Mouse (Mus musculus): Measurements from ENCODE around the gene Olfr465-ps1. TPM values are rescaled to one million over a fixed set of nuclear protein-coding genes. Genes with fewer than 3 reads are reported as not detected.
A peak's percentile ranks its signal among the peaks of the same experiment; 100 is the strongest.

Gene Olfr465-ps1
- total RNA-seq (2021): not detected in 2 replicates
- long read RNA-seq: 0 reads

DNA sequence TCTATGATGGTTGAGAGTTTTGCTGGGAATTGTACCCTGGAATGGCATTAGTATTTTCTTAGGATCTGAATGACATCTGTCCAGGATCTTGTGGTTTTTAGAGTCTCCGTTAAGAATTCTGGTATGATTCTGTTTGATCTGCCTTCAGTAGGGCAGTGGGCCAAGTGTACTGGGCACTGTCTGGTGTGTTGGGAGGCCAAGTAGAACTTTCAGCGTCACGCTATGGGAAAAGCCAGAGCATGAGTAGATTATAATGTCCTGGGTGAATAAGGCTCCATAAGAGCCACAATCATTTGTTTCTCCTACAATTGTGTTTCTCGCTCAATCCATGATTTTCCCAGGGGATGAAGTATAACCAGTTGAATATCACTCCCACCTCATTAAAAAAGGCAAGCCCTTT, at the start of gene Olfr465-ps1:
Olfr465-ps1 (plus strand) TSS at position 301 of the 400 bp plus-strand sequence.
- DNase-seq: no peak

DNA sequence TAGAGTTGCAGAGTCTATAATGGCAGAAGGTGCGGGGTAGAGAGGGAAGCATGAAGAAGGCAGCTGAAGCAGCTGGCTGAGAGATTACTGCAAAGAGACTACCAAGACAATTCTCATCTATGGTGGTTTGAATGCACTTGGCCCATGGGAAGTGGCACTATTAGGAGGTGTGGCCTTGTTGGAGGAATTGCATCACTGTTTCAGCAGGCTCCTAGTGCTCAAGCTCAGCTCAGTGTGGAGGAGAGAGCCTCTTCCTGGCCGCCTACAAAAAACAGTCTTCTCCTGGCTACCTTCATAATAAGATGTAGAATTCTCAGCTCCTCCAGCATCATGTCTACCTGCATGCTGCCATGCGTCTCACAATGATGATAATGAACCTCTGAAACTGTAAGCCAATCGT, 42.0 kb upstream of the Olfr465-ps1 start:
- no peak for DNase-seq

DNA sequence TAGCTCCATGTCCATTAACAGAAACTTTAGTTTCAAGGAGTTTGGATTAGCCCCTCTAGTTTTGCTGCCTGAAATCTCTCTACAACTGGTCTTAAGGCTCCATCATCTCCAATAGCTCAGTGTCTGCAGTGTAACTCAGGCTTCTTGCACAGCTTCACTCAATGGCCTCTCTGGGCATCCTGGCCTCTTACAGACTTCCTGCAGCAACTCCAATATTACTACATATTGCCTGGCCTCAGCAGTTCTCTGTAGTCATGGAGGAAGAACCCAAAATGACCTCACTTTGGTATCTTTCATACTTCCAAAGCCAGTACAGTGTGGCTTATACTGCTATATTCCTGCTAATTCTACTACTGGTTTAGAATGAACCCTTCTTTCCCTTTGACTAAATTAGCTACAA, 40.9 kb upstream of the Olfr465-ps1 start:
- no peak for DNase-seq

DNA sequence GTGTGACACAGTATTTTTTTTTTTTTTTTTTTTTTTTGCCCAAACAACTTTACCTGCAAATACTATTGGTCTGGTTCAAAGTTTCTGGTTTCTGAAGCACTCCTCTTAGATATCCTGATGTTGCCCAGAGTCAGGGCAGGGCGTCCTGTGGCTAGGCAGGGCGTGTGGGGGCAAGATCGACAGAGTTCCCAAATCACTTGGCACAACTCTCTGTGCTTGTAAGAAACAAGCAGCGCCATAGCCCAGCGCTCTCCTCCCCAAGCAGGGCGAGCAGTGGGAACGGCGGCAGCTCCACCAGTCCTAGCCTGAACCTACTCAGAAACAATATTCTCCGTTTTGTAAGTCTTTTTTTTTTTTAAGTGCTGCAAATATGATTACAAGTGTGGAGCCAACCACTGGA, 37.2 kb upstream of the Olfr465-ps1 start:
- DNase-seq: no peak

DNA sequence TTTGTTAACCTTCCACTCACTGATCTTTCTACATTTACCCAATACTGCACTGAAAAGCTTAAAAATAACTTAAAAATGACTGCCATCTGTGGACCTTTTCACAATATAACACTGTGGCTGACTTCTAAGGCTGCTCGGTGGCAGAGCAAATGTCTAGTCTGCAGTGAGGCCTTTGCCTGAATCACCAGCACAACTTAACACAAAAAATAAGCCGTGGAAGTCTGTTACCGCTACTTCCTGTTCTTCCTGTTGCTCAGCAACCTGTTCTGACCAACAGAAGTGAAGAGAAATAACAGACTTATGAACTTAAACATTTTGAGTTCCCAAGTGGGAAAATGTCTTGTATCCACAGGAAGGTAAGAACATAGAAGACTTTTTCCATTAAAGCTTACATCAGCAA, 36.7 kb upstream of the Olfr465-ps1 start:
- DNase-seq: no peak

DNA sequence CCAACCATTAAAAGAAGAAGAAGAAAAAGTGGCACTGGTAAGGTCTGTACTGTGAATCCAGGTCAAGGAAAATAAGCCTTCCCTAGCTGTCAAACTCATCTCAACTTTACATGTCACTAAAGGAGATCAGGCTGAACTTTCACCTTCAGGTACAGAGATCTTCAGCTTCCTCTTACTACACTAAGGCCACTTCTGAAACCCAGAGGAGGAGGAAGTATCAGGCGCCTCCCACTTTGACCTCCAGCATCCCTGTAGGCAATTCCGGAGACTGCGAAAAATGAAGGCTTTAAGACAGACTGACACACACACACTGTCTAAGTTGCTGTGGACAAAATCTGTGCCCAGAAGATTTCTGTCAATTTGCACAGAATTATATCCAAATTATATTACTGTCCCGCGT, 25.9 kb upstream of the Olfr465-ps1 start:
- no peak for DNase-seq

DNA sequence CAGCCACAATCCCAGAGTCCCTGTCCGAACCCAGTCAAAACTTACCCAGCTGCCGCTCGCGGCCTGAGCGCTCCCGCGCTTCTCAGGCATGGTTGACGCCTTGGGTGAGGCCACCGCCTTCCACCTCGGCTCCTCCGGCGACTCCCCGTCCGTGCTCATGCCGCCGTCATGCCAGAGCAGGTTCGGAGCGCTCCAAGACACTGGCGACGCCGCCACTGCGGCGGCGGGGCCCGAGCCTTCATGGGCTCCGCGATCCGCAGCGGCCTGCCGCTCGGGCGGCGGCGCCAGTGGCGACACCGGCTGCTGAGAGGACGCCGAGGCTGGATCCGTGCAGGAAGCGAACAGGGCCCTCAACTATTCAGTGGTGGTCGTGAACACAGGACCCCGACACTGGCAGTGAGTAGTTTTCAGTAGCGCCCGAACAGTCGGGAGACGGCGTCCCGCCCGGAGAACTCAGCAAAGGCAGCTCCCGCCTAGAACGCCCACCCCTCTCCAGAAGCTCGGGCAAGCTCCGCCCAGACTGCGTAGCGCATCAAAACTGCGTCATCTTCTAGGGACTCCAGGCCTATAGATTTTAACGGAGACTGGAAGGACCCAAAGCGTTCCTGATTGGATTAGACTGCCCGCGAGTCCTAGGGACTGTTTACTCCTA, 25.3 kb upstream of the Olfr465-ps1 start, which contains the start of gene Mfsd14b:
Mfsd14b (minus strand) TSS at position 517 of the 652 bp plus-strand sequence.
- peak; percentile 86 for DNase-seq

DNA sequence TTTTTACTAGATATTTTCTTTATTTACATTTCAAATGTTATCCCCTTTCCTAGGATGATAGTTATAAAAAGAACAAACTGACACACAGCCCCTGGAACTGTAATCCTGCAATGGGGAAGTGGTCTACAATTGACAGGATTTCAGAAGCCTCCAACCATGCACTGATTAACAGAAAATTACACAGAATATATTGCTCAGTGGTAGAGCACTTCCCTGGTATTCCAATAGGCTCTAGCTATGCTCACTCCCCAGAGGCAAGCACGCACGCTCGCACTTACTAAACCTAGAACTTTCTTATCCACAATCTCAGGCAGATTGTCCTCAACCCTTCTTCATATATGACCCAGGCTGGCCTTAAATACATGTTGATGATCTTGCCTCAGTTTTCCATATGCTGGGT, 24.6 kb upstream of the Olfr465-ps1 start:
- no peak for DNase-seq

DNA sequence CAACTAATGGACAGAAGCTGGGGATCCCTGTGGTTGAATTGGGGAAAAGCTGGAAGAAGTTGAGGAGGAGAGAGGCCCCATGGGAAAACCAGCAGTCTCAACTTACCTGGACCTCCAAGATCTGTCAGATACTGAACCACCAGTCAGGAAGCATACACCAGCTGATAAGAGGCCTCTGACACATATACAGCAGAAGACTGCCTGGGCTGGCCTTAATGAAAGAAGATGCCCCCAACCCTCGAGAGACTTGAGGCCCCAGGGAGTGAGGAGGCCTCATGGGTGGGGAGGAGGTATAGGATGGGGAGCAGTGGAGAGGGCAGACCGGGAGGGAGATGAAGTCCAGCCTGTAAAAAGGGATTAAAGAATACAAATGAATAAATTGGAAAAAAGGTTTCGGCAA, 16.9 kb upstream of the Olfr465-ps1 start:
- DNase-seq: no peak

DNA sequence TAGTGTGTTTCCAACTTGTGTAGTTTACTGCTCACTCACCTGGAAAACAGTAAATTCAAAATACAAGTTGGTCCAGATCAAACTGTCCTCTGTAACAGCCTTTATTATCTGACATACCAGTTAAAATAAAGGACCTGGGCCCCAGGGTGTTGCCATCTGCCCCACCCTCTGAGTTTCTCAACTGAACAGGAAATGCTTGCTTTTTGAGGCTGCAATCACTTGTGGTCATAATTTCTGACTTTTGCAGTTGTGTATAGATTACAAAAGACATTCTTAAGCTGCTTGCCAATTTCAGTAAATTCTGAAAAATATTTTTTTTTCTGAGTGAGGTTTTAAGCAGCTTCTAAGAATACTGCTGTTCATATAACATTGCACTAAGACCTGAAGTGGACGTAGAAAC, 15.8 kb upstream of the Olfr465-ps1 start:
- DNase-seq: no peak

DNA sequence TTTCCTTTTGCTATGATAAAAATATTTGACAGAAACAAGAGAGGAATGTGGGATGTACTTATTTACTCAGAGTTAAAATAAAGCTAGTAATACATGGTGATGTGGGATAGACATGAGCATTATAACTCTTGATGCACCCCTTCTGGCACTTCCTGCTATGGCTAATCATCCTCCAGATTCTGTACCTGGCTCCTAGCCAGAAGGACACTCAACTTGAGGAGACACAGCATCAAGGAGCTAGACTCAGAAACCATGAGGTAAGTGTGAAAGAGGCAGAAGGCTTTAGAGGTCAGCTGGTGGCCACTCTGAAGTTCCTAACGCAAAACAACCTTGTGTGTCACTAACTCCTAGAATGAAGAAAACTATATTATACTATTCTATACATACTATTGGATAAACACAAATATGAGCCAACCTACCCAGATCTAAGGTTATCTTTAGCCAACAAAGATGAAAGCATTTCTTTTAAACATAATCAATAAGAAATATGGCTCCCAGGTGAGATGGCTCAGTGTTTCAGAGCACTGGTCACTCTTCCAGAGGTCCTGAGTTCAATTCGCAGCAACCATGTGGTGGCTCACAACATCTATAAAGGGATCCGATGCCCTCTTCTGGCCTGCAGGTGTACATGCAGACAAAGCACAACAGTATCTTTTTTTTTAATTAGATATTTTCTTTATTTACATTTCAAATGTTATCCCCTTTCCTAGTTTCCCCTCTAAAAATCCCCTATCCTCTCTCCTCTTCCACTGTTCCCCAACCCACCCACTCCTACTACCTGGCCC, 10.6 kb upstream of the Olfr465-ps1 start:
- peak; percentile 2 for DNase-seq

DNA sequence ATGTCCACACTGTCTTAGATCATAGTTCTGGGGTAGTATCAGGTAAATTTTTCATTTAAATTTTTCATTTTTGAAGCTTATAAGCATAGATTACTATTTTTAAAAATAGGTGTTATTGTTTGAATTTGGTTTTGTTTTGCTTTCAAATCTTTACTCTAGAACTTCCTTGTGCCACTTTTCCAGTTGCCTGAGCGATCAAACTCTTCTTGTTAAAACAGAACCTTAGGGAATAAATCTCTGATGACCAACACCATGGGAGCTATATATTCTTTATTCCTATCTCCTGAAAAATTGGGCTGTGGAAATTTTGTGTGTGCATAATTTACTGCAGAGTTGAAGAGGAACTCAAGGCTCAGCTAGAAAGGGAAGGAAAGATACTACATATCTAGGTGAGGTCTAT, 12.1 kb downstream of the Olfr465-ps1 start, which contains the start of gene Olfr466:
Olfr466 (plus strand) TSS at position 301 of the 400 bp plus-strand sequence.
- no peak for DNase-seq

DNA sequence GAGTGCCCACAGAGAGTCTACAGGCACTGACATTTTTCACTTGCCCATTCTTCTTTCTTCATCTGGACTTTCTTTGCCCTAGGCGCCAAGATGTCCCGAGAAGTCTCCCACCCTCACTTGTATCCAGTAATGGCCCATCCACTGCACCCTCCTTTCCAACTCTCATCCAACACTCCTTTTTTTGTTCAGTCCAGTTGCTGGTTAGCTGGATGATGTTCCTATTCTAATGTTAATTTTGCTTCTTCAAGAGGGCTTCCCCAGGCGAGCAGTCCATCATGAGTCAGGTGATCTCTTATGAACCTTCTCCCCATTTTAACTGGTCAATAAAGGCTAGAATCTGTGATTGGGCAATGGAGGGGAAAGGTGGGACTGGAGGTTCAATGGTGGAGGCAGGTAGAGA, 36.2 kb downstream of the Olfr465-ps1 start:
- no peak for DNase-seq

DNA sequence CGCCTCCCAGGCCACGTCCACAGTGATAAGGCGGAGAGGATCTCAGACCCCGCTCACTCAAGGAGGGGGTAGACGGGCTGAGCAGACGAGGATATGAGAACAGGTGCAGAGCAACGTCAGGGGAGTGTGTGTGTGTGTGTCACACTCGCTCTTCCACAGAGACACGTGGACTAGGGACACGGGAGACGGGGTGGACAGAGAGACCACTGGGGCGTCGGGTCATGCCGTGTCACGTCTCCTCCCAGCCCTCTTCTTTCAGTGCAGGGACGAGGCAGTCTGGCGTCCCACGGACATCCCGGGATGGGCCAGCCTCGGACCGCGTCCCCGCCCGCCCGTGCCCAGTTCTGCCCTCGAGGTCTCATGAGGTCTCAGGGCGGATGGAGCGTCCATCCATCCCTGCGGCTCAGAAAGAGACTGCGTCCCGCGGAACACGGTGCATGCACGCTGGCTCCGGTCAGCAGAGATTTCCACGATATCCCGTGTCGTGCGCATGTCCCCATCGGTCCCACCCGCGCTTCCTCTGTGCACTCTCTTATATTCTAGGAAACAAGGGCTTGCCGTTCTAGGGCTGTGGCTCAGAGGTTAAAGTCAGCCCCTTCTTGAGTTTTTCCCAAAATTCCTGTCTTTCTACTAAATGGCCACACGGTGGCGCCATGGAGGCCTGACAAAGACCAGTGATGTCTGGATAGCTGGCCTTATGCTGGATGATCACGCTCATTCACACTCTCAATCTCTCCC, 38.0 kb downstream of the Olfr465-ps1 start:
- DNase-seq: peak; percentile 45

DNA sequence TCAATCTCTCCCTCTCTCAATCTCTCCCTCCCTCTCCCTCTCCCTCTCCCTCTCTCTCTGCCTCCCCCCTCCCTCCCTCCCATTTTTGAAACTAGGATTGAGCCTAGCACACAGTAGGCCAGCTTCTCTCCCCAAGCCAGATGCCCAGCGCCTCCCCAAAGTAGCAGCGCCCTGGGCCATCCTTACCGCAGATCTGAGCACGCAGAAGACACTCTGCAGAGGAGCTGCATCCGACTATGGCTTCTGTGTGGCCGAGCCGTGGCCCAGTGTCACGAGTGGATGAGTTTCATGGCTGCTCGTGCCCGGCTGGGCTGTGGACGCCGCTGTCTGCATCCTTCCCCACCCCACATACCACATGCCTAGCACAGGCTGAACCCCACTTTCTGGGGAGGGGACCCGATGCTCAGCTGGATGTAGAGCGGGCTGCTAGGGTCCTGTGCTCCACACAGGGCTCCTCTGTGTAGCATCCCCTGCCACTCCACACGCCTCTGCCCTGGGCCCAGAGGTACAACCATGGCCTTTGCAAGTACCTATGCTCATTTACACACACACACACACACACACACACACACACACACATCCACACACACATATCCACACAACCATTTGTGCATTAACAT, 38.7 kb downstream of the Olfr465-ps1 start:
- no peak for DNase-seq

Other genes with a start within 250 kb of the Olfr465-ps1 start
- gene Cntnap3, start 234.1 kb upstream of the Olfr465-ps1 start, total RNA-seq (2021): not detected in 2 replicates
- gene Spata31, start 220.7 kb upstream of the Olfr465-ps1 start, total RNA-seq (2021): not detected in 2 replicates
- not detected in 2 replicates for gene Spata31d1c, start 105.0 kb upstream of the Olfr465-ps1 start, total RNA-seq (2021)
- not detected in 2 replicates for gene Prss47, start 85.3 kb upstream of the Olfr465-ps1 start, total RNA-seq (2021)
- gene Mfsd14b, start 25.1 kb upstream of the Olfr465-ps1 start, total RNA-seq (2021): 44.2 and 54.4 TPM in 2 replicates
- not detected in 2 replicates for gene Olfr466, start 12.2 kb downstream of the Olfr465-ps1 start, total RNA-seq (2021)
- gene Nlrp4f, start 67.9 kb downstream of the Olfr465-ps1 start, total RNA-seq (2021): 0.55 TPM in 1 of 2 replicates, not detected in the other
- not detected in 2 replicates for gene Gm10775, start 121.5 kb downstream of the Olfr465-ps1 start, total RNA-seq (2021)
- 32.0 and 32.4 TPM in 2 replicates for gene Zfp369, start 140.7 kb downstream of the Olfr465-ps1 start, total RNA-seq (2021)